Mouse (Mus musculus): ENCODE measurements at regions not wholly inside any gene's neighbourhood (a gene's known extent, or its start where the extent isn't known, plus 50 kb on each side); places are given as distances from the start of the nearest gene placed in this dataset.

- TF ChIP-seq CTCF (IDR thresholded peaks at IDR 0.05; ENCODE audit: low read depth, low read length), result no peak
- no peak for TF ChIP-seq POLR2A (IDR thresholded peaks at IDR 0.05; ENCODE audit: insufficient read depth, low read length)
Observed at GRCm38 (mm10) chr3:148542217-148542616, 448.1 kb downstream of the Adgrl2 start.

Data from ES-Bruce4 (cell line).